Mouse (Mus musculus): Measurements from ENCODE around the gene Timm29. TPM values are rescaled to one million over a fixed set of nuclear protein-coding genes. Genes with fewer than 3 reads are reported as not detected.

Timm29 gene
- polyA plus RNA-seq, 1 experiment, result 50.4 TPM

GRCm38 (mm10) chr9:21574012-21574801, 18.3 kb upstream of the Timm29 start:
- TF ChIP-seq CTCF (IDR thresholded peaks at IDR 0.05; ENCODE audit: extremely low read depth, insufficient read depth, low read length), result no peak
- TF ChIP-seq POLR2A (IDR thresholded peaks at IDR 0.05; ENCODE audit: extremely low read depth, insufficient read depth, low read length), result no peak
- H3K4me3 ChIP-seq (ENCODE audit: insufficient read depth, low read length), result no peak overlapping the region
- H3K27ac ChIP-seq (ENCODE audit: insufficient read depth, low read length), result no peak overlapping the region
- H3K4me1 ChIP-seq (ENCODE audit: control insufficient read depth, insufficient read depth, low read length), result no peaks in the 10 kb centered on the region

DNA sequence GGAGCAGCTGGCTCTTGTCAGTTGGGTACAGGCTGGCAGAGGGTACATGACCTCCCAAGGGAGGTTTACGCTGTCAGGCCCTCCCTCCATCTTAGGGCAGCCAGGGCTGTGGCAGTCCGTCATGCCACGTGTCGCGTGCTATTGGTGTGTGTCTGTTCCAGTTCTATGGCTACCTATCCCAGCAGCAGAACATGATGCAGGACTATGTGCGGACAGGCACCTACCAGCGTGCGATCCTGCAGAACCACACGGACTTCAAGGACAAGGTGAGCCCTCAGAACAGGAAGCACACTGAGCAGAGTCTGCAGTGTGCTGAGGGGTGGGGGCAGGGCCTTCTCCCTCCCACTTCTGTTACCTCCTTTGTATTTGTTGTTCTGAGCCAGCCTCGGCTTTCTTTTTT, 17.3 kb upstream of the Timm29 start:
- H3K27ac ChIP-seq (ENCODE audit: insufficient read depth, low read length), result no peak overlapping the region
- TF ChIP-seq POLR2A (IDR thresholded peaks at IDR 0.05; ENCODE audit: extremely low read depth, insufficient read depth, low read length) (no peak), CTCF (IDR thresholded peaks at IDR 0.05; ENCODE audit: extremely low read depth, insufficient read depth, low read length) (no peak)
- no peak overlapping the region for H3K4me3 ChIP-seq (ENCODE audit: insufficient read depth, low read length)
- H3K4me1 ChIP-seq (ENCODE audit: control insufficient read depth, insufficient read depth, low read length), result no peaks in the 10 kb centered on the region

GRCm38 (mm10) chr9:21576286-21576685, 16.2 kb upstream of the Timm29 start:
- TF ChIP-seq POLR2A (IDR thresholded peaks at IDR 0.05; ENCODE audit: extremely low read depth, insufficient read depth, low read length), result no peak
- TF ChIP-seq CTCF (IDR thresholded peaks at IDR 0.05; ENCODE audit: extremely low read depth, insufficient read depth, low read length), result no peak
- H3K4me3 ChIP-seq (ENCODE audit: insufficient read depth, low read length), result no peak overlapping the region
- no peaks in the 10 kb centered on the region for H3K4me1 ChIP-seq (ENCODE audit: control insufficient read depth, insufficient read depth, low read length)
- H3K27ac ChIP-seq (ENCODE audit: insufficient read depth, low read length), result no peak overlapping the region

DNA sequence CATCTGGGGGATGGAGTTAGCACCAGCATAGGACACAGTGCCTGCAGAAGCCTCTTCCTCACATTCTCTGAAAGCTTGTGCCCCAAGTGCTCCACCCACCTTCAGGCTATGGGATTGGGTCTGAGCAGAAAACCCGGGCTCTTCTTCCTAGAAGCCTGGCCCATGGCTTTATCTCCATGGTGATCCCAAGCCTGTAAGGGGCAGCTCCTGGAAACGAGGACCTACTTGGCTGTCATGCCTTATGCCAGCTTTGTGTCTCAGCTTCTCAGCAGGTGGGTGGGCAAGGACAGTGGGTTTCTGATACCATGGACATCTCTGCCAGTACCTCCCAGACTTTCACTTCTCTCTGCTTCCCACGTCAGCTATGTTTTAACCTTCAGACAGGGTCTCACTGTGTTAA, 14.3 kb upstream of the Timm29 start:
- TF ChIP-seq CTCF (IDR thresholded peaks at IDR 0.05; ENCODE audit: extremely low read depth, insufficient read depth, low read length) (no peak), POLR2A (IDR thresholded peaks at IDR 0.05; ENCODE audit: extremely low read depth, insufficient read depth, low read length) (no peak)
- Histone ChIP-seq H3K4me3 (ENCODE audit: insufficient read depth, low read length) (no peak overlapping the region), H3K27ac (ENCODE audit: insufficient read depth, low read length) (no peak overlapping the region), H3K4me1 (ENCODE audit: control insufficient read depth, insufficient read depth, low read length) (no peaks in the 10 kb centered on the region)

DNA sequence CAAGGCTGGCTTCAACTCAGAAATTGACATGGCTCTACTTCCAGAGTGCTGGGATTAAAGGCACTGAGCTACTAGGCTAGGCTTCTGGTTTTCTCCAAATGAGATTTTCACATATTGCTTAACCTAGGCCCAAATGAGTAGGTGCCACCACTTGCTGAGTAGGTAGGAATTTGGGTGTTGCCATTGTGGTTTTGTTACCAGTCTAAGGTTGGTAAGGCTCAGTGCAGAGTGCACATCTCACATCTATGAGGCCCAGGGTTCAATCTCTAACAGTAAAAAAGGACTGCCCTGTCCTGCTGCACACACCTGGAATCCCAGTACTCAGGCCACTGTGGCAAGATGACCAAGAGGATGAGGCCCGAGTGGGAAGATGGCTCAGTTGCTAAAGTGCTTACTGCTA, 7.1 kb upstream of the Timm29 start:
- Histone ChIP-seq H3K4me3 (ENCODE audit: insufficient read depth, low read length) (no peak overlapping the region), H3K27ac (ENCODE audit: insufficient read depth, low read length) (no peak overlapping the region), H3K4me1 (ENCODE audit: control insufficient read depth, insufficient read depth, low read length) (0 out of 2 replicates have a peak, but pooled peaks cover 2% of the 10 kb centered on the region)
- TF ChIP-seq POLR2A (IDR thresholded peaks at IDR 0.05; ENCODE audit: extremely low read depth, insufficient read depth, low read length), result no peak
- no peak for TF ChIP-seq CTCF (IDR thresholded peaks at IDR 0.05; ENCODE audit: extremely low read depth, insufficient read depth, low read length)

GRCm38 (mm10) chr9:21587678-21588349, 4.7 kb upstream of the Timm29 start:
- H3K4me1 ChIP-seq (ENCODE audit: control insufficient read depth, insufficient read depth, low read length), result 0 out of 2 replicates have a peak, but pooled peaks cover 6% of the 10 kb centered on the region
- H3K4me3 ChIP-seq (ENCODE audit: insufficient read depth, low read length), result no peak overlapping the region
- no peak overlapping the region for H3K27ac ChIP-seq (ENCODE audit: insufficient read depth, low read length)
- TF ChIP-seq POLR2A (IDR thresholded peaks at IDR 0.05; ENCODE audit: extremely low read depth, insufficient read depth, low read length) (peak; percentile 25; the same call in 1 of the 2 replicates), CTCF (IDR thresholded peaks at IDR 0.05; ENCODE audit: extremely low read depth, insufficient read depth, low read length) (no peak)

GRCm38 (mm10) chr9:21588350-21588749, 4.2 kb upstream of the Timm29 start:
- Histone ChIP-seq H3K27ac (ENCODE audit: insufficient read depth, low read length) (no peak overlapping the region), H3K4me3 (ENCODE audit: insufficient read depth, low read length) (no peak overlapping the region), H3K4me1 (ENCODE audit: control insufficient read depth, insufficient read depth, low read length) (0 out of 2 replicates have a peak, but pooled peaks cover 6% of the 10 kb centered on the region)
- no peak for TF ChIP-seq POLR2A (IDR thresholded peaks at IDR 0.05; ENCODE audit: extremely low read depth, insufficient read depth, low read length)
- no peak for TF ChIP-seq CTCF (IDR thresholded peaks at IDR 0.05; ENCODE audit: extremely low read depth, insufficient read depth, low read length)

DNA sequence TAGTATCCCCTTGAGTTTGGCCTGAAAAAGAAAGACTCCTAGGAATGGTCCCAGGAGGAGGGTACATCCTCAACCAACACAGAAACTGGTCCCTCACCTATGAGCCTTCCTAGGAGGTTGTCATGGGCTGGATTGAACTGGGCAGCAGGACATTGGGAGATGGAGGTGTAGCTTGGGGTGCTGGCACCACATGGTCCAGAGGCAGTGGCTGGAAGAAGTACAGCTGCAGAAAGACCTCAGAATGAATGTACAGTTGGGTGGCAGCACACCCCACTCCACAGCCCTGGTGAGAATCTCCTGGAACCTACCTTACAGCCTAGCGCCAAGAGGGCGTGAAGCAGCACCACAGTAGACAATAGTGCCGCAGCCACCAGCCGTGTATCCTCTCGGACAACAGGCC, 3.0 kb upstream of the Timm29 start:
- H3K27ac ChIP-seq (ENCODE audit: insufficient read depth, low read length), result no peak overlapping the region
- 0 out of 2 replicates have a peak, but pooled peaks cover 6% of the 10 kb centered on the region for H3K4me1 ChIP-seq (ENCODE audit: control insufficient read depth, insufficient read depth, low read length)
- TF ChIP-seq POLR2A (IDR thresholded peaks at IDR 0.05; ENCODE audit: extremely low read depth, insufficient read depth, low read length) (0 out of 2 replicates have a peak, but pooled peaks have one; percentile 23), CTCF (IDR thresholded peaks at IDR 0.05; ENCODE audit: extremely low read depth, insufficient read depth, low read length) (no peak)
- H3K4me3 ChIP-seq (ENCODE audit: insufficient read depth, low read length), result no peak overlapping the region

DNA sequence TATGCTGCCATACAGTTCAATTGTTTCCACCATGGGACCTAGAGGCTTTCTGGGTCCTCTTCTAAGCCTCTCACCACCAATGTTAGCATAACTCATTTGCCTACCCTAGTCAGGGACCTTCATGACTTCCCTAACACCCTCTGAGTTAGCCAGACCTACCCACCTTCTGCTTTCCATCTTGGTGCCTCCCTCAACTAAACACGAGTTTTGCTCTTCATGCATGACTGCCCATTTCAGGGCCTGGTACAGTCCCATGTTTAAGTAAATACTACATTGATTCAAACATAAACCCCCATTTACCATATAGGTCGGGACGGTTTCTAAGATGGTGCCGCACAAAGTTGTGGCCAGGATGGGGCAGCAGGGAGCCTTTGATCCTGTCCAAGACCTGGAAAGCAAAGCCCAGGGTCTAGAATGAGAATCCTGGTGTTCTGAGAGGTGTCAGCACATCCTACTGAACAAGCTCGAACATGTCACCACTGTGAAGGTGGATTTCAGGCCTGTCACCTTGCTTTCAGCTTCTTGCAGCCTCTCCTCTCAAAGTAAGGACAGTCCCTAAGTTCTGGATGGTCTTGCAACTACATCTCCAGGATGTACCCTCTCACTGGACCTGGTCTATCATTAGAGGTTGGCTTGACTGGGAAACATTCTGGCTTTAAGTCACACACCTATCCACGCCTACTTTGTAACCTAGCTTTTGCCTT, 1.2 kb upstream of the Timm29 start:
- Histone ChIP-seq H3K27ac (ENCODE audit: insufficient read depth, low read length) (no peak overlapping the region), H3K4me1 (ENCODE audit: control insufficient read depth, insufficient read depth, low read length) (0 out of 2 replicates have a peak, but pooled peaks cover 6% of the 10 kb centered on the region), H3K4me3 (ENCODE audit: insufficient read depth, low read length) (no peak overlapping the region; the same call in 1 of the 2 replicates)
- TF ChIP-seq CTCF (IDR thresholded peaks at IDR 0.05; ENCODE audit: extremely low read depth, insufficient read depth, low read length) (0 out of 2 replicates have a peak, but pooled peaks have one; percentile 0), POLR2A (IDR thresholded peaks at IDR 0.05; ENCODE audit: extremely low read depth, insufficient read depth, low read length) (no peak)
